Mouse (Mus musculus) ES-E14 (cell line): ENCODE measurements at regions not wholly inside any gene's neighbourhood (a gene's known extent, or its start where the extent isn't known, plus 50 kb on each side); places are given as distances from the start of the nearest gene placed in this dataset.

ENCODE experiments used
- DNase-seq: peaks from one replicate; pipeline ENCODE4 v3.0.0-alpha.2; 2013; ENCODE audit warnings: low read depth, low spot score
- H3K27ac ChIP-seq: 2 replicates; pipeline ENCODE4 v1.5.1; 2012; ENCODE audit warnings: low read depth, mild to moderate bottlenecking, low read length, moderate library complexity, mixed read lengths; ENCODE audit not compliant: poor library complexity, insufficient read depth, severe bottlenecking
- H3K36me3 ChIP-seq: 2 replicates; pipeline ENCODE4 v1.6.1; 2012; ENCODE audit warnings: mild to moderate bottlenecking, low read length, moderate library complexity, mixed read lengths; ENCODE audit not compliant: control insufficient read depth, poor library complexity, insufficient read depth, severe bottlenecking
- H3K4me1 ChIP-seq, 2 experiments: fragments of 150-350 bp in 1 of 2; sonication (generic) in 1 of 2; 2 replicates each; pipeline ENCODE4 v1.6.1; 2012; ENCODE audit warnings: low read length in 2 of 2, mild to moderate bottlenecking in 1 of 2, mixed read lengths in 1 of 2; ENCODE audit not compliant: control insufficient read depth in 2 of 2, insufficient read depth in 2 of 2, poor library complexity in 1 of 2
- H3K4me3 ChIP-seq, 2 experiments: fragments of 150-350 bp in 1 of 2; sonication (generic) in 1 of 2; 2 replicates each; pipeline ENCODE4 v1.5.1; 2012; ENCODE audit warnings: low read length in 2 of 2, low read depth in 1 of 2, mild to moderate bottlenecking in 1 of 2, mixed read lengths in 1 of 2; ENCODE audit not compliant: insufficient read depth in 1 of 2, poor library complexity in 1 of 2, severe bottlenecking in 1 of 2
- H3K9ac ChIP-seq: 2 replicates; pipeline ENCODE4 v1.6.1; 2012; ENCODE audit warnings: low read depth, mild to moderate bottlenecking, low read length, mixed read lengths; ENCODE audit not compliant: poor library complexity, insufficient read depth, severe bottlenecking
- H3K9me3 ChIP-seq: fragments of 150-350 bp; sonication (generic); 2 replicates; pipeline ENCODE4 v1.6.1; 2012; ENCODE audit warnings: low read depth, mild to moderate bottlenecking, low read length; ENCODE audit not compliant: control insufficient read depth, insufficient read depth
- CHD2 ChIP-seq: IDR thresholded peaks from 2 replicates; pipeline ENCODE4 v1.6.1; 2014; ENCODE audit warnings: mild to moderate bottlenecking, low read depth, low read length, inconsistent platforms
- HCFC1 ChIP-seq: IDR thresholded peaks from 2 replicates; pipeline ENCODE4 v1.6.1; 2012; ENCODE audit warnings: low read length, inconsistent platforms, borderline replicate concordance; ENCODE audit not compliant: insufficient read depth
- MAFK ChIP-seq: IDR thresholded peaks from 2 replicates; pipeline ENCODE4 v1.6.1; 2014; ENCODE audit warnings: mild to moderate bottlenecking, low read depth, low read length, inconsistent platforms; ENCODE audit not compliant: insufficient read depth
- ZC3H11A ChIP-seq: IDR thresholded peaks from 2 replicates; pipeline ENCODE4 v1.6.1; 2012; ENCODE audit warnings: low read depth, mild to moderate bottlenecking, inconsistent platforms, low read length, borderline replicate concordance
- ZNF384 ChIP-seq: IDR thresholded peaks from 2 replicates; pipeline ENCODE4 v1.6.1; 2012; ENCODE audit warnings: low read depth, low read length, inconsistent platforms
- in situ Hi-C, 2 experiments: fragments of 600-800 bp; cut with MboI; formaldehyde crosslinking; loops; one replicate each; pipeline ENCODE4 v1.15.1; 2025; ENCODE audit warnings: low sequenced_read_pairs in 2 of 2, inconsistent platforms in 1 of 2; ENCODE audit not compliant: unreplicated experiment in 2 of 2

- H3K36me3 ChIP-seq: no peaks in the 10 kb centered on the region
- no peak for TF ChIP-seq ZC3H11A
- TF ChIP-seq ZNF384: no peak
- TF ChIP-seq HCFC1: no peak
- no peak for TF ChIP-seq MAFK
- no peak for TF ChIP-seq CHD2
- no peak overlapping the region for H3K9ac ChIP-seq
- no peaks in the 10 kb centered on the region for H3K4me1 ChIP-seq
- no peak for DNase-seq
- no peak overlapping the region for H3K4me3 ChIP-seq
- no peak overlapping the region for H3K27ac ChIP-seq
- H3K9me3 ChIP-seq: no peaks in the 10 kb centered on the region
- in situ Hi-C loops: no loop called here
Measured at GRCm38 (mm10) chr11:44155591-44155990, 244.3 kb upstream of the Il12b start.

GRCm38 (mm10) chr11:44156081-44156480, 243.8 kb upstream of the Il12b start:
- H3K27ac ChIP-seq: no peak overlapping the region
- H3K9ac ChIP-seq: no peak overlapping the region
- no peaks in the 10 kb centered on the region for H3K36me3 ChIP-seq
- no peaks in the 10 kb centered on the region for H3K4me1 ChIP-seq
- DNase-seq: no peak
- H3K4me3 ChIP-seq: no peak overlapping the region
- no peak for TF ChIP-seq MAFK
- TF ChIP-seq ZNF384: no peak
- no peak for TF ChIP-seq HCFC1
- TF ChIP-seq ZC3H11A: no peak
- no peak for TF ChIP-seq CHD2
- in situ Hi-C loops: no loop called here
- no peaks in the 10 kb centered on the region for H3K9me3 ChIP-seq

- no peak overlapping the region for H3K27ac ChIP-seq
- no peaks in the 10 kb centered on the region for H3K4me1 ChIP-seq
- in situ Hi-C loops: no loop called here
- H3K9me3 ChIP-seq: no peaks in the 10 kb centered on the region
- DNase-seq: no peak
- no peaks in the 10 kb centered on the region for H3K36me3 ChIP-seq
- TF ChIP-seq CHD2 (no peak), MAFK (no peak), ZC3H11A (no peak), ZNF384 (no peak)
- H3K4me3 ChIP-seq: no peak overlapping the region
- H3K9ac ChIP-seq: no peak overlapping the region
Measured at GRCm38 (mm10) chr11:44156490-44157345, 243.1 kb upstream of the Il12b start.

GRCm38 (mm10) chr11:44158236-44158635, 241.6 kb upstream of the Il12b start:
- TF ChIP-seq ZC3H11A: no peak
- TF ChIP-seq ZNF384: no peak
- TF ChIP-seq CHD2: no peak
- no peak for TF ChIP-seq MAFK
- no peak for TF ChIP-seq HCFC1
- DNase-seq: no peak
- Histone ChIP-seq H3K9ac (no peak overlapping the region), H3K36me3 (no peaks in the 10 kb centered on the region), H3K4me3 (no peak overlapping the region), H3K27ac (no peak overlapping the region), H3K9me3 (no peaks in the 10 kb centered on the region), H3K4me1 (no peaks in the 10 kb centered on the region)
- in situ Hi-C loops: no loop called here
